8 mouse cellular contexts compared by ENCODE assay signal in genomic region chr12:100187756-100188430, GRCm38 (mm10). TPM values are rescaled to one million over a fixed set of nuclear protein-coding genes. Genes with fewer than 3 reads are reported as not detected.
DNase-seq lines count a peak whose midpoint lies in the region; ATAC-seq and TF ChIP-seq lines count a peak whose summit lies in the region.

No protein-coding gene starts in this region.

- dilution Hi-C loops in CH12.LX (cut with MboI; ENCODE audit: extremely low pct_ligation_motif_present, extremely low pct_unique_long_range_greater_than_20kb, low sequenced_read_pairs) = no loop called here

- H3K4me1 ChIP-seq in CH12.LX (ENCODE audit: control insufficient read depth in 1 of 2, insufficient read depth in 2 of 2) = peaks cover 0 to 22% of the 10 kb centered on the region in 2 experiments; a peak in 2 of 4 replicates
- H3K4me1 ChIP-seq in embryonic facial prominence, embryonic 13.5 days = peaks cover 14% of the 10 kb centered on the region
- H3K4me1 ChIP-seq in liver, embryonic 14.5 days (replicated peaks; ENCODE audit: control insufficient read depth in 2 of 2, insufficient read depth in 2 of 2, low read length in 1 of 2) = peaks cover 10 to 26% of the 10 kb centered on the region in 2 experiments
- H3K4me1 ChIP-seq in small intestine, adult 2 months (ENCODE audit: control insufficient read depth, insufficient read depth, insufficient read length, low read length) = peaks cover 30% of the 10 kb centered on the region

- peak overlapping the region; percentile 99 for H3K4me2 ChIP-seq in CH12.LX (ENCODE audit: insufficient read depth, low read depth, poor library complexity, severe bottlenecking)
- peak overlapping the region; percentile 87 for H3K4me2 ChIP-seq in embryonic facial prominence, embryonic 13.5 days
- H3K4me2 ChIP-seq in liver, embryonic 14.5 days (ENCODE audit: low read depth) = peak overlapping the region; percentile 92

- no peaks in the 10 kb centered on the region for H3K27me3 ChIP-seq in CH12.LX (replicated peaks)
- no peaks in the 10 kb centered on the region for H3K27me3 ChIP-seq in embryonic facial prominence, embryonic 13.5 days
- no peaks in the 10 kb centered on the region for H3K27me3 ChIP-seq in liver, embryonic 14.5 days (ENCODE audit: control insufficient read depth, insufficient read depth, low read length)
- H3K27me3 ChIP-seq in small intestine, adult 2 months (ENCODE audit: control insufficient read depth, insufficient read depth, low read length) = no peaks in the 10 kb centered on the region

- TF ChIP-seq RAD21 in CH12.LX (IDR thresholded peaks at IDR 0.05; ENCODE audit: low read depth, low read length) = no peak

- no peaks in the 10 kb centered on the region for H3K79me2 ChIP-seq in CH12.LX (replicated peaks; ENCODE audit: control insufficient read depth, extremely low read depth, insufficient read depth, poor library complexity, severe bottlenecking)

- peak overlapping the region; percentile 91 for H3K9ac ChIP-seq in CH12.LX (ENCODE audit: insufficient read depth, low read depth)
- H3K9ac ChIP-seq in embryonic facial prominence, embryonic 13.5 days = peak overlapping the region; percentile 79
- peak overlapping the region; percentile 69 for H3K9ac ChIP-seq in liver, embryonic 14.5 days (replicated peaks)

- in situ Hi-C loops in CH12.LX (cut with MboI; ENCODE audit: low pct_ligation_motif_present, low pct_unique_long_range_greater_than_20kb, low sequenced_read_pairs) = no loop called here

- H3K27ac ChIP-seq in CH12.LX (ENCODE audit: insufficient read depth, low read depth) = peak overlapping the region; percentile 37
- H3K27ac ChIP-seq in embryonic facial prominence, embryonic 13.5 days = peak overlapping the region; percentile 99
- H3K27ac ChIP-seq in liver, embryonic 14.5 days = peak overlapping the region; percentile 62
- H3K27ac ChIP-seq in small intestine, adult 2 months (ENCODE audit: insufficient read depth, low read depth, low read length) = peak overlapping the region; percentile 97

- TF ChIP-seq EP300 in CH12.LX (IDR thresholded peaks at IDR 0.05; ENCODE audit: low read length) = no peak
- no peak for TF ChIP-seq EP300 in liver, embryonic 14.5 days (IDR thresholded peaks at IDR 0.05; ENCODE audit: low read depth)

- H3K9me3 ChIP-seq in CH12.LX (replicated peaks; ENCODE audit: low read length) = peaks cover 8% of the 10 kb centered on the region
- no peaks in the 10 kb centered on the region for H3K9me3 ChIP-seq in embryonic facial prominence, embryonic 13.5 days
- H3K9me3 ChIP-seq in liver, embryonic 14.5 days (ENCODE audit: control insufficient read depth, low read length) = no peaks in the 10 kb centered on the region

- ATAC-seq in embryonic facial prominence, embryonic 13.5 days (ENCODE audit: insufficient number of reproducible peaks, insufficient read depth, low FRiP score, low TSS enrichment, low read depth) = no peak
- ATAC-seq in liver, embryonic 14.5 days (ENCODE audit: insufficient read depth) = no peak

- 2% methylated on average over 29 of the region's 29 CpGs for WGBS in embryonic facial prominence, embryonic 13.5 days
- WGBS in liver, embryonic 14.5 days (ENCODE audit: insufficient replicate concordance) = 2% methylated on average over 29 of the region's 29 CpGs
- WGBS in small intestine, adult 2 months = under 1% methylated on average over 29 of the region's 29 CpGs

- no peaks in the 10 kb centered on the region for H3K36me3 ChIP-seq in CH12.LX (replicated peaks in 1 of 2; ENCODE audit: control insufficient read depth in 1 of 2, insufficient read depth in 1 of 2, low read length in 1 of 2)
- H3K36me3 ChIP-seq in embryonic facial prominence, embryonic 13.5 days = no peaks in the 10 kb centered on the region
- H3K36me3 ChIP-seq in liver, embryonic 14.5 days (replicated peaks; ENCODE audit: control insufficient read depth, insufficient read depth, low read depth) = no peaks in the 10 kb centered on the region
- no peaks in the 10 kb centered on the region for H3K36me3 ChIP-seq in small intestine, adult 2 months (ENCODE audit: control insufficient read depth, insufficient read depth, low read length)

- TF ChIP-seq POLR2A in CH12.LX (IDR thresholded peaks at IDR 0.05; ENCODE audit: low read depth, low read length) = no peak; the same call in 1 of the 2 replicates
- TF ChIP-seq POLR2A in small intestine, adult 2 months (IDR thresholded peaks at IDR 0.05; ENCODE audit: low read depth, low read length) = no peak

- no peak for TF ChIP-seq CTCF in CH12.LX (conservative IDR thresholded peaks at IDR 0.05 in 1 of 2, IDR thresholded peaks at IDR 0.05 in 1 of 2; ENCODE audit: low read depth in 2 of 2, low read length in 2 of 2)
- no peak for TF ChIP-seq CTCF in liver, embryonic 14.5 days (IDR thresholded peaks at IDR 0.05; ENCODE audit: low read depth)
- no peak for TF ChIP-seq CTCF in small intestine, adult 2 months (IDR thresholded peaks at IDR 0.05; ENCODE audit: extremely low read depth, insufficient read length, insufficient replicate concordance, low read depth, low read length)

- peak; percentile 67 for DNase-seq in cerebellum, adult 9-10 months
- DNase-seq in cerebellum, adult 9-11 months = no peak
- DNase-seq in CH12.LX (ENCODE audit: extremely low read depth) = peak; percentile 54
- DNase-seq in induced T-regulatory cell, adult 2 months (ENCODE audit: low read depth) = peak; percentile 70
- no peak for DNase-seq in liver, embryonic 14.5 days (ENCODE audit: low read depth in 3 of 3, low spot score in 3 of 3)
- no peak for DNase-seq in layer of hippocampus, postnatal 25 days (ENCODE audit: extremely low spot score in 1 of 2, low spot score in 1 of 2)

- peak overlapping the region; percentile 46 to 68 (median 68) for H3K4me3 ChIP-seq in CH12.LX (replicated peaks in 1 of 3; ENCODE audit: low read depth in 2 of 3, low read length in 2 of 3, poor library complexity in 1 of 3)
- peak overlapping the region; percentile 69 for H3K4me3 ChIP-seq in embryonic facial prominence, embryonic 13.5 days
- peak overlapping the region; percentile 67 to 82 for H3K4me3 ChIP-seq in liver, embryonic 14.5 days (ENCODE audit: insufficient read depth in 1 of 2, low read depth in 2 of 2, low read length in 2 of 2)
- peak overlapping the region; percentile 68 for H3K4me3 ChIP-seq in small intestine, adult 2 months (ENCODE audit: low read depth, low read length)

TF ChIP-seq in CH12.LX, 34 proteins besides CTCF, POLR2A, EP300 and RAD21:
- no peak for TF ChIP-seq MAFK (IDR thresholded peaks at IDR 0.05; ENCODE audit: insufficient replicate concordance, low read length)
- peak; percentile 12; the same call in 1 of the 2 replicates for TF ChIP-seq TCF12 (IDR thresholded peaks at IDR 0.05; ENCODE audit: low read depth, low read length)

RNA-seq across cellular contexts. Expression of gene Calm1, which starts 11.3 kb away (rescaled TPM):
- total RNA-seq in CH12.LX (2012; rRNA removed) (750 and 836 TPM in 2 replicates), CH12.LX (2014; rRNA removed) (425 and 450 TPM in 2 replicates)
- polyA plus RNA-seq in CH12.LX (2012; ENCODE audit: insufficient read length, low read depth) = 627 and 753 TPM in 2 replicates
- 1,351 and 1,423 TPM in 2 replicates for polyA plus RNA-seq in embryonic facial prominence, embryonic 13.5 days (2015; fragmentation: Nextera tagmentation; extraction: Ambion mirVana)
- polyA plus RNA-seq in liver, embryonic 14.5 days (2012; rRNA removed) = 72.9 and 115 TPM in 2 replicates
- polyA plus RNA-seq in liver, embryonic 14.5 days (2014; fragmentation: Nextera tagmentation; extraction: Ambion mirVana) = 553 and 571 TPM in 2 replicates
- polyA plus RNA-seq in small intestine, adult 2 months (2012; rRNA removed) = 630 and 1,469 TPM in 2 replicates
- total RNA-seq in layer of hippocampus, postnatal 25 days (2021) = 1,000 to 10,000 TPM; 1,915 to 2,063 TPM

RNA-seq across cellular contexts. Expression of gene Nrde2, which starts 28.4 kb away (rescaled TPM):
- 18.9 and 21.5 TPM in 2 replicates for total RNA-seq in CH12.LX (2012; rRNA removed)
- total RNA-seq in CH12.LX (2014; rRNA removed) = 24.9 and 25.6 TPM in 2 replicates
- polyA plus RNA-seq in CH12.LX (2012; ENCODE audit: insufficient read length, low read depth) = 23.6 and 29.2 TPM in 2 replicates
- 14.9 and 15.2 TPM in 2 replicates for polyA plus RNA-seq in embryonic facial prominence, embryonic 13.5 days (2015; fragmentation: Nextera tagmentation; extraction: Ambion mirVana)
- 2.5 and 3.6 TPM in 2 replicates for polyA plus RNA-seq in liver, embryonic 14.5 days (2012; rRNA removed)
- polyA plus RNA-seq in liver, embryonic 14.5 days (2014; fragmentation: Nextera tagmentation; extraction: Ambion mirVana) = 4.1 and 4.2 TPM in 2 replicates
- polyA plus RNA-seq in small intestine, adult 2 months (2012; rRNA removed) = 2.0 and 5.4 TPM in 2 replicates
- 10 to 100 TPM; 19.4 to 21.7 TPM for total RNA-seq in layer of hippocampus, postnatal 25 days (2021)

Comparison
In these comparisons a context has a peak if more than half of its experiments do, and no peak if none do; other contexts are left out.
1. DNase-seq: peak in cerebellum, adult 9-10 months (single experiment), CH12.LX (single experiment) and induced T-regulatory cell, adult 2 months (single experiment); none in cerebellum, adult 9-11 months (single experiment), liver, embryonic 14.5 days (0 of 3) and layer of hippocampus, postnatal 25 days (0 of 2).
2. H3K27ac ChIP-seq: peak in every context shown above with its lines; median percentile 99 in embryonic facial prominence, embryonic 13.5 days; 97 in small intestine, adult 2 months; 62 in liver, embryonic 14.5 days; 37 in CH12.LX.
3. Peak in every context shown above with its lines, with median percentiles within 50 percentile points of each other: H3K4me2 ChIP-seq, H3K4me3 ChIP-seq and H3K9ac ChIP-seq.